Mouse (Mus musculus): ENCODE results near the gene Eif5a.

DNA sequence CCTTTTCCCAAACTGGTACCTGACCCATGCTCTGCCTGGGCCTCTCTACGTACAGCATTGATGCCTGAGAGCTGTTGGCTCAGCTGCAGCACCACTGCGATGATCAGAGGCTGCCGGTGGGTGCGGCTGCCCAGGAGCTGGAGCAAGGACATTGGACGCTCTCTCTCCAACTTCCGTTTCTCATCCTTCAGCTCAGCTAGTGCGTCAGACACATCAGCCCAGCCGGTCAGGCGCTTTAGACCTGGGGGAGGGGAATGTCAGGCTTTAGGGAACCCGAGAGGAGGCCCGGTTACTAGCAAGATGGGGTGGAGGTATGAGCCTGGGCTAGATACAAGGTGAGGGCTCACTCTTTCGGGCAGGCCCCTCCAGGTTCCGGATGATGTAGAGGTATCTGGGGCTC is 23.5 kb upstream of the Eif5a start:
- TF ChIP-seq CTCF (IDR thresholded peaks at IDR 0.05; ENCODE audit: low read depth): no peak
- TF ChIP-seq EP300 (IDR thresholded peaks at IDR 0.05; ENCODE audit: low read depth): no peak
